Mouse (Mus musculus) embryonic facial prominence, embryonic 12.5 days (tissue): Measurements from ENCODE around the gene Tspan15. TPM values are rescaled to one million over a fixed set of nuclear protein-coding genes. Genes with fewer than 3 reads are reported as not detected.
A peak's percentile ranks its signal among the peaks of the same experiment; 100 is the strongest.

ENCODE experiments used
- ATAC-seq: fragments of 200-750 bp; cut with Nextera tagmentation; 2 replicates; pipeline ENCODE4 v1.8.0; 2017; ENCODE audit not compliant: insufficient number of reproducible peaks, insufficient read depth, low FRiP score, low TSS enrichment
- H3K27ac ChIP-seq: fragments of 300-500 bp; sonication (generic); 2 replicates; pipeline ENCODE4 v1.5.1; 2016; ENCODE audit warnings: mild to moderate bottlenecking
- H3K27me3 ChIP-seq: fragments of 300-500 bp; sonication (generic); 2 replicates; pipeline ENCODE4 v1.6.1; 2016; ENCODE audit warnings: mild to moderate bottlenecking, moderate library complexity
- H3K36me3 ChIP-seq: fragments of 300-500 bp; sonication (generic); 2 replicates; pipeline ENCODE4 v1.6.1; 2016; ENCODE audit warnings: mild to moderate bottlenecking
- H3K4me1 ChIP-seq: fragments of 300-500 bp; sonication (generic); 2 replicates; pipeline ENCODE4 v1.6.1; 2016
- H3K4me2 ChIP-seq: fragments of 300-500 bp; sonication (generic); replicated peaks from 2 replicates; pipeline ENCODE4 v1.6.1; 2016; ENCODE audit warnings: mild to moderate bottlenecking, moderate library complexity
- H3K4me3 ChIP-seq: fragments of 300-500 bp; sonication (generic); 2 replicates; pipeline ENCODE4 v1.5.1; 2016; ENCODE audit warnings: mild to moderate bottlenecking
- H3K9ac ChIP-seq: fragments of 300-500 bp; sonication (generic); 2 replicates; pipeline ENCODE4 v1.6.1; 2016; ENCODE audit warnings: mild to moderate bottlenecking, moderate library complexity
- H3K9me3 ChIP-seq: fragments of 300-500 bp; sonication (generic); 2 replicates; pipeline ENCODE4 v1.6.1; 2016; ENCODE audit warnings: mild to moderate bottlenecking, moderate library complexity
- WGBS: fragments of 180-500 bp; shearing (Covaris S2); methylation state at CpG from one replicate; pipeline ENCODE4 v1.1.7; 2016; 5-methylcytosine and 5-hydroxymethylcytosine counted together
- polyA plus RNA-seq: library from polyadenylated mRNA; unstranded; fragments of >200 nt; fragmentation: Nextera tagmentation; extraction: Ambion mirVana; gene quantifications from 2 replicates; pipeline ENCODE4 v1.2.1, GENCODE M21; 2016

Tspan15 gene
- polyA plus RNA-seq, result 19.0 and 19.5 TPM in 2 replicates

DNA sequence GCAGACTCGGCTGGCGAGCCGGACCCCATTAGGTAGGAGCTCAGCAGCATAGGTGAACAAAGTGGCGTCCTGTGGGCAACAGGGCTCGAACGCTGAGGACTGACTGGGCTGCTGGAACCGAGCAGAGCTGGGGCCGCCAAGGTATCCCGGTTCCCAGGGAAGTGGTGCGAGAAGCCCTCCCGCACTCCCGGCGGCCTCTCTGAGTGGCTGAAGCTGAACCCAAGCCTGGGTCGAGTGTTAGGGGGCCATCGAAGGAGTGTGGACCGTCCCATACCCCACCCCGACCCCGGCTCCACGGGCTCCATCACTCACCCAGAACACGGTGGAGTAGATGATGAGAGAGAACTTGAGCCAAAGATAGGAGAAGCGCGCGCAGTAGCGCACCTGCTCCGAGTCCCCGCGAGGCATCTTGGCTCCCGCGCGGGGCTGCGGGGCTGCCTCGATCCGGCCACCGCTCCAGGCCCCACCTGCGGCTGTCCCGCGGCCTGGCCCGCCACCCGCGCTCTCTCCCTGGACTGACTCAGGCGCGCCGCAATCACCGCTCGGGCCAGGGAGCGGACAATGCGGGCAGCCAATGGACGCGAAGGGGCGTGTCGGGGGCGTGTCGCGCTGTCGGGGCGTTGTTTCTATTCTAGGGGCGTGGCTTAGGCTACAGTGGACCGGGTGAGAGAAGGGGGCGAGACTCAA, at the start of gene Tspan15:
Gene Tspan15, minus strand, starts transcription at position 544 of the 687 bp plus-strand sequence.
- under 1% methylated on average over 59 of the region's 59 CpGs for WGBS
- Histone ChIP-seq H3K9me3 (no peaks in the 10 kb centered on the region), H3K4me2 (peak within 1 kb of the TSS; percentile 93), H3K4me1 (peaks cover 12% of the 10 kb centered on the region), H3K36me3 (no peaks in the 10 kb centered on the region), H3K9ac (peak within 1 kb of the TSS; percentile 55), H3K27me3 (0 out of 2 replicates have a peak, but pooled peaks cover 11% of the 10 kb centered on the region), H3K4me3 (peak within 1 kb of the TSS; percentile 56), H3K27ac (no peak within 1 kb of the TSS)
- ATAC-seq, result peak; percentile 96

DNA sequence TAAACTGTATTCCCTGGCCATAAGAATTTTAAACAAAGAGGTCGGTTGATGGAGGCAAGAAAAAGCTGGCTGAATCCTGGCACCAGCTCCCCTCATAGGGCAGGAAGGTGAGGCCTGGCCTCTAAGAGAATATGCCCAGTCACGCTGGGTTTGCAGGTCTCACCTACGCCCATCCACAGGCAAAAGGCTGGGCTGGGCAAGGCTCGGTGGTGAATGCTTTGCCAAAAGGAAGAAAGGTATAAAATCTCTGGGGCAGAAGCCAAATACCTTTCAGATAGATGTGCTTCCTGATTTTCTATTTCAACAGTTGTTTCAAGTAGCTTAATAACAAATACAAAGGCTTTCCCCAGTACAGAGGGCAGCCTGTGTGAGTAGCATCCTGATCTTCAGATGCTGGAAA, 48.6 kb upstream of the Tspan15 start:
- H3K27me3 ChIP-seq, result no peaks in the 10 kb centered on the region
- H3K9me3 ChIP-seq, result no peaks in the 10 kb centered on the region
- no peak overlapping the region for H3K4me2 ChIP-seq
- H3K27ac ChIP-seq, result no peak overlapping the region
- H3K4me1 ChIP-seq, result no peaks in the 10 kb centered on the region
- H3K36me3 ChIP-seq, result peaks cover 46% of the 10 kb centered on the region
- H3K4me3 ChIP-seq, result no peak overlapping the region
- WGBS, result 84% methylated on average over 4 of the region's 4 CpGs
- no peak for ATAC-seq
- no peak overlapping the region for H3K9ac ChIP-seq

DNA sequence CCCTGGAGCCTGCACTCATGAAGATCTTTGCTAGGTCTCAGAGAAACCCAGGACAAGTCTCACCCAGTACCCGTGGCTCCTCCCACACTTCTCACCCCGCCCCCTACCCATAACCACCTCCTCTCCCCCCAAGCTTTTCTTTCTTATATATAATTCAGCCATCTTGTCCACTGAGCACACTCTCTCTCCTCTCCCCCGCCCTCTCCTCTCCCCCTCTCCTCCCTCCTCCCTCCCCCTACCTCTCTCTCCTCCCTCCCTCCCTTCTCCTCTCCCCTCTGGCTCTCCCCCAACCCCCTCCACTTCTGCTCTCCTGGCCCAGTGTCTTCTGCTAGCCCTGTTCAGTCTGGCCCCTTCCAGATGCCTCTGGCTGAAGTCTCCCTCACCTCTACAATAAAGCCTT, 48.0 kb upstream of the Tspan15 start:
- WGBS, result 67% methylated on average over 3 of the region's 3 CpGs
- no peak overlapping the region for H3K4me2 ChIP-seq
- H3K9me3 ChIP-seq, result no peaks in the 10 kb centered on the region
- H3K36me3 ChIP-seq, result peaks cover 43% of the 10 kb centered on the region
- no peaks in the 10 kb centered on the region for H3K4me1 ChIP-seq
- H3K27ac ChIP-seq, result no peak overlapping the region; the same call in 1 of the 2 replicates
- ATAC-seq, result no peak
- H3K27me3 ChIP-seq, result no peaks in the 10 kb centered on the region
- no peak overlapping the region for H3K4me3 ChIP-seq
- no peak overlapping the region for H3K9ac ChIP-seq

DNA sequence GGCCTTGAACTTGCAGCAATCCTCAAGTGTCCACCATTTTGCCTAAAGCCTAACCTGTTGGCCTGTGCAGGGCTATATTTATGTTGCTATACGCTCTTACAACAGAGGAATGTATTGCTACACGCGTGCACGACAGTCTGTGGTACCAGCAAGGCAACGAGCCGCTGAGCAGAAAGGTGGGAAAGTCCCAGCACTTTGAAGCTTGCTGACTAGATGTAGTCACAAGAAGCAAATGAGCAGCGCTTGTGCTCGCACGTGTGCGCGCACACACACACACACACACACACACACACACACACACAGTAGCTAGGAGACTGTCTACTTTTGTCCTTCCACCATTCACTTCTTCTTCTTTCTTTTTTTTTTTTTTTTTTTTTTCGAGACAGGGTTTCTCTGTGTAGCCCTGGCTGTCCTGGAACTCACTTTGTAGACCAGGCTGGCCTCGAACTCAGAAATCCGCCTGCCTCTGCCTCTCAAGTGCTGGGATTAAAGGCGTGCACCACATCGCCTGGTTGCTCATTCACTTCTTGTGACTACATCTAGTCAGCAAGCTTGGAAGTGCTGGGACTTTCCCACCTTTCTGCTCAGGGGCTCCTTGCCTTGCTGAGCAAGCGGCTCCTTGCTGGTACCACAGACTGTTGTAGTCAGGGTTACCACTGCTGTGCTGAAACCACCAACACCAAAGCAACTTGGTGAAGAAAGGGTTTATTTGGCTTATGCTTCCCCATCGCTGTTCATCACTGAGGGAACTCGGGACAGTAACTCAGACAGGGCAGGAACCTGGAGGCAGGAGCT, 46.6 kb upstream of the Tspan15 start:
- no peak overlapping the region for H3K4me3 ChIP-seq
- no peak for ATAC-seq
- H3K36me3 ChIP-seq, result peaks cover 37% of the 10 kb centered on the region
- WGBS, result 91% methylated on average over 18 of the region's 19 CpGs
- no peaks in the 10 kb centered on the region for H3K4me1 ChIP-seq
- H3K9me3 ChIP-seq, result no peaks in the 10 kb centered on the region
- no peak overlapping the region for H3K9ac ChIP-seq
- no peaks in the 10 kb centered on the region for H3K27me3 ChIP-seq
- no peak overlapping the region for H3K4me2 ChIP-seq
- H3K27ac ChIP-seq, result no peak overlapping the region

DNA sequence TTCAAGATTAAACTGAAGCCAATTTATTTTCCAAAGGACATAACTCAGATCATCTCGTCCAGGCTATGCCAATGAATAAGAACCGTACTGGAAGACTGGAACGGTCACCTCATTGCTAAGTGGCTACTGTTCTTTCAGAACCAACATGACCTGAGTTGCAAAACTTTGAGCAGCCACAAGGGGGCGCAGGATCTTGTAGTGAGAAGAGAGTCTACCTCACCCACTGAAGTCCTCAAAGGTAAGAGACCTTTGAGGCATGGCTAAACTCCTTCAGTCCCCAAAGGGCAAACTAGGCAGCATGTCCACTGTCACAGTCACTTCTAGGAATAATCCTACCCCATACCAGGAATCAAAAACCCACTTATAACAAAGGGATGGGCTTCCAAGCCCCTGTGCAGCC, 44.2 kb upstream of the Tspan15 start:
- no peaks in the 10 kb centered on the region for H3K9me3 ChIP-seq
- no peaks in the 10 kb centered on the region for H3K27me3 ChIP-seq
- H3K9ac ChIP-seq, result no peak overlapping the region
- no peak overlapping the region for H3K4me2 ChIP-seq
- no peak overlapping the region for H3K27ac ChIP-seq
- ATAC-seq, result no peak
- 38% methylated on average over 4 of the region's 4 CpGs for WGBS
- H3K4me1 ChIP-seq, result no peaks in the 10 kb centered on the region
- H3K4me3 ChIP-seq, result no peak overlapping the region
- peaks cover 28% of the 10 kb centered on the region for H3K36me3 ChIP-seq

DNA sequence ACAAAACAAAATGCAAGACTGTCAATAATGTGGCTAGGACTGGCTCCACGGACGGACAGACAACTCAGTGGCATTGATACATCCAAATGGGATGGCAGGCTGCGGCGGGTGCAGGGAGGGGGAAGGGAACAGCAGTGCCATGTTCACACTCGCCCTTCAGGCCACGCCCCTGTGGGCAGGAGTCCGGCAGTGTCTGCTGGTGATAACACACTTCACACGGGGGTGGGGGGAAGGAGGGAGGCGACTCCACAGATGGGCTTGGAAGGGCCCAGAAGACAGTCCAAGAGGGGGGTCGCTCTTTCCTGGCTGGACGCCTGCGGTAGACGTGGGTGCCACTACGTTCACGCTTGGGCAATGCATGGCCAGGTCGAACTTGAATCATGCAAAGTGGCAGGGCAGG, 38.2 kb upstream of the Tspan15 start:
- ATAC-seq, result no peak
- Histone ChIP-seq H3K9me3 (no peaks in the 10 kb centered on the region), H3K36me3 (peaks cover 29% of the 10 kb centered on the region), H3K27me3 (no peaks in the 10 kb centered on the region), H3K9ac (no peak overlapping the region), H3K27ac (no peak overlapping the region), H3K4me3 (no peak overlapping the region), H3K4me2 (no peak overlapping the region), H3K4me1 (no peaks in the 10 kb centered on the region)
- WGBS, result 83% methylated on average over 16 of the region's 16 CpGs

DNA sequence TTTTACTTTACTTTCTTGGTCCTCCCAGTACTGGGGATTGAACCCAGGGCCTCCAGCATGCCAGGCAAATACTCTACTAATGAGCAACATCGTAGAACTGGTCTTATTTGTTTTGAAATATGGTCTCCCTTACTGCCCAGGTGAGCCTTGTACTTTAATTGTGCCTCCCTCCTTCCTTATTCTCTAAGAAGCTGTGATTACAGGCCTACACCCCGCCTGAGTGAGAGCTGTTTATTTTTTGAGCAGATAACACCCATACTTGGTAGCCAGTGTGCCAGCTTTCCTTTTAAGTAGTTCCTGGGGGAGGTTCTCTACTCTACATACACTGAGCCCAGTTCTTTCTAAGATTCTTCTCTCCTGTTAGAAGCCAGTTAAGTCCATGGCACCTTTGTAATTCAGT, 33.2 kb upstream of the Tspan15 start:
- no peaks in the 10 kb centered on the region for H3K9me3 ChIP-seq
- no peak overlapping the region for H3K4me2 ChIP-seq
- ATAC-seq, result no peak
- peaks cover 5% of the 10 kb centered on the region for H3K36me3 ChIP-seq
- H3K27me3 ChIP-seq, result no peaks in the 10 kb centered on the region
- no peak overlapping the region for H3K9ac ChIP-seq
- WGBS, result 73% methylated on average over 2 of the region's 2 CpGs
- no peak overlapping the region for H3K4me3 ChIP-seq
- H3K27ac ChIP-seq, result no peak overlapping the region
- no peaks in the 10 kb centered on the region for H3K4me1 ChIP-seq

DNA sequence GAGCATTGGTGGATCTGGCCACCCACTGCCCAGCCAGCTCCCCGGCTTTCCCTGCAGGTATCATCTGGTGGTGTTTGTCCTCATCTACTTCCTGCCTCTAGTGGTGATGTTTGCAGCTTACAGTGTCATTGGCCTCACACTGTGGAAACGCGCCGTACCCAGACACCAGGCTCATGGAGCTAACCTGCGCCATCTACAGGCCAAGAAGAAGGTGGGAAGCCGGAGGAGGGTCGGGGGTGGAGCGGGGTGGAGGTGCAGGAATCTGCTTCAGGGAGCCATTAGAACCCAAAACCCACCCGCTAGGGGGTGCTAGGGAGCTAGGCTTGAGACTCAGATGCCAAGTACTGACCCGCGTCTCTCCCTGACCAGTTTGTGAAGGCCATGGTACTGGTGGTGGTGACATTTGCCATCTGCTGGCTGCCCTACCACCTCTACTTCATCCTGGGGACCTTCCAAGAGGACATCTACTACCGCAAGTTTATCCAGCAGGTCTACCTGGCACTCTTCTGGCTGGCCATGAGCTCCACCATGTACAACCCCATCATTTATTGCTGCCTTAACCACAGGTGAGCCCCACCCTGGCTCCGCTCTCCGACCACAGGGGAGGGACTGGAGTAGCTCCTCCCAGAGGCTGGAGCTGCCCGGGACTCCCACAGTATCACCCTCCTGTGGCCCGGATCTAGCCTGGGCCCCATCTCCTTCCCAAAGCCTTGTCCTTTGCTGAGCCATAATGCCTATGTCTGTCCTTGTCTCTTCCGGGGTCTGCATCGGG, 30.2 kb upstream of the Tspan15 start:
- WGBS, result 16% methylated on average over 18 of the region's 18 CpGs
- Histone ChIP-seq H3K27ac (no peak overlapping the region), H3K36me3 (no peaks in the 10 kb centered on the region), H3K27me3 (no peaks in the 10 kb centered on the region), H3K4me2 (no peak overlapping the region), H3K4me3 (no peak overlapping the region), H3K9me3 (no peaks in the 10 kb centered on the region), H3K4me1 (no peaks in the 10 kb centered on the region), H3K9ac (no peak overlapping the region)
- ATAC-seq, result 0 out of 2 replicates have a peak, but pooled peaks have one; percentile 43

DNA sequence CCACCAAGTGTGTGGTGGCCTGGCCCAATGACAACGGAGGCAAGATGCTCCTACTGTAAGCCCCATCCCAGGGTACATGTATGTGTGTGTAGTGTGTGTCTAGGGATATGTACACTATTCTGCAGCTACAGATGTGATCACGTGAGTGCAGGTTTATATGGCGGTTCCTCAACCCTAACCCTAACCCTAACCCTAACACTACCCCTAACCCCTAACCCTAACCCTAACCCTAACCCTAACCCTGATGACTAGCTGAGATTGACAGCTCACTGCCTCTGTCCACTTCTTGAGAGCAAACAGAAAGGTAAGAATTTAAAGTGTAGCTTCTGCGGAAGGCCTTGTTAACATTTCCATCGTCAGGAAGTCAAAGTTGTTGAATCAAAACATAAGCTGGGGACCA, 27.2 kb upstream of the Tspan15 start:
- H3K9me3 ChIP-seq, result no peaks in the 10 kb centered on the region
- no peak overlapping the region for H3K4me3 ChIP-seq

DNA sequence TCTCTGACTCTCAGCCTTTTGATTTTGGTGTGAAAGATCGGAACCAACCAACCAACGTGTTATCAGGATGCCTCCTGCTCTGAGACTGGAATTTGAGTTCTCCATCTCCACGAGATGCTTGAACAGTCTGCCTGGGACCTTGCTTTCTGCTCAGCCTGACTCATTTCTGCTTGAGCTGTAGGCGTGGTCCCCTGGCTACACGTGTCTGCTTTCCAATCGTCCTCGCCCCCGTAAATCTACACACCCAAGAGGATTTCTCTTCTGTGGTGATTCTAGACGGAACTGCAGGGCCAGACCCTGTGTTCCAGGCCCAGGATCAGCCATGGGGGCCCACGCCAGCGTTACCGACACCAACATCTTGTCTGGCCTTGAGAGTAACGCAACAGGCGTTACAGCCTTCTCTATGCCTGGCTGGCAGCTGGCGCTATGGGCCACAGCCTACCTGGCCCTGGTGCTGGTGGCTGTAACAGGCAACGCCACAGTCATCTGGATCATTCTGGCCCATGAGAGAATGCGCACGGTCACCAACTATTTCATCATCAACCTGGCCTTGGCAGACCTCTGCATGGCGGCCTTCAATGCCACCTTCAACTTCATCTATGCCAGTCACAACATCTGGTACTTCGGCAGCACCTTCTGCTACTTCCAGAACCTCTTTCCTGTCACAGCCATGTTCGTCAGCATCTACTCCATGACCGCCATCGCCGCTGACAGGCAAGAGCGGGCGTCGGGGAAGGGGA, 21.6 kb upstream of the Tspan15 start:
- Histone ChIP-seq H3K27ac (no peak overlapping the region), H3K9me3 (no peaks in the 10 kb centered on the region), H3K4me3 (no peak overlapping the region), H3K4me1 (0 out of 2 replicates have a peak, but pooled peaks cover 4% of the 10 kb centered on the region), H3K9ac (no peak overlapping the region), H3K27me3 (no peaks in the 10 kb centered on the region), H3K36me3 (no peaks in the 10 kb centered on the region), H3K4me2 (no peak overlapping the region)
- ATAC-seq, result no peak
- WGBS, result 88% methylated on average over 27 of the region's 27 CpGs

More for the DNA sequence above, 27.2 kb upstream of the Tspan15 start:
- no peak overlapping the region for H3K27ac ChIP-seq
- no peaks in the 10 kb centered on the region for H3K4me1 ChIP-seq
- no peaks in the 10 kb centered on the region for H3K36me3 ChIP-seq
- no peak overlapping the region for H3K9ac ChIP-seq
- H3K4me2 ChIP-seq, result no peak overlapping the region
- no peaks in the 10 kb centered on the region for H3K27me3 ChIP-seq
- no peak for ATAC-seq
- 89% methylated on average over 5 of the region's 5 CpGs for WGBS

DNA sequence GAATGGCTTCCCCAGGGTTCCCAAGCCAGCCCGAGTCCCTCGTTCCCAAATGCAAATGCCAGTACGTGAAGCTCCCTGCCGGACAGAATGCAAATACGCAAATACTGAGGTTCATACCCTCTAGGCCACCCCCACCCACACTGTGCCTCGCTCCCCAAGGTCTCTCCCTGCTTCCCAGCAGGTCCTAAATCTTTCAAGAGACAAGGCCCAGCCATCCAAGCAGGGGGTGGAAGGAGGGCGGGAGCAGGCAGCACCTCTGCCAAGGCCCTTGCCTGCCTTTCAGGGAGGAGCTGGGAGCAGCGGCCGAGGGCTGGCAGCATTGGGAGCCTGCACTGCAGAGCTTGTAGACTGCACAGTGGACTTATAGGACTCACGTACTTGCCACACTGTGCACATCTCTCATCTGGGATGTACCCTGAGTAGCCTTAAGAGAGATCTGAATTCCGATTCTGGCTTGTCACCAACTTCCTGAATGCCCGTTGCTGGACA, 21.0 kb upstream of the Tspan15 start, which contains the start of gene Tacr2:
Gene Tacr2, plus strand, starts transcription at position 439 of the 489 bp plus-strand sequence.
- ATAC-seq, result no peak
- 0 out of 2 replicates have a peak, but pooled peaks cover 5% of the 10 kb centered on the region for H3K4me1 ChIP-seq
- no peak within 1 kb of the TSS for H3K9ac ChIP-seq
- 61% methylated on average over 12 of the region's 12 CpGs for WGBS
- H3K9me3 ChIP-seq, result no peaks in the 10 kb centered on the region
- no peak within 1 kb of the TSS for H3K4me2 ChIP-seq
- no peak within 1 kb of the TSS for H3K4me3 ChIP-seq
- no peaks in the 10 kb centered on the region for H3K36me3 ChIP-seq
- H3K27ac ChIP-seq, result no peak within 1 kb of the TSS
- no peaks in the 10 kb centered on the region for H3K27me3 ChIP-seq
